Mouse (Mus musculus) liver, postnatal 0 days (tissue): ENCODE measurements around the gene Elmo1.

Experiments used
- CTCF ChIP-seq: sonication (generic); IDR thresholded peaks from 2 replicates; pipeline ENCODE4 v1.5.1; 2016; ENCODE audit warnings: antibody characterized with exemption, low read depth
- EP300 ChIP-seq: IDR thresholded peaks from 2 replicates; pipeline ENCODE4 v1.6.1; 2016; ENCODE audit warnings: antibody characterized with exemption, low read depth, mild to moderate bottlenecking

DNA sequence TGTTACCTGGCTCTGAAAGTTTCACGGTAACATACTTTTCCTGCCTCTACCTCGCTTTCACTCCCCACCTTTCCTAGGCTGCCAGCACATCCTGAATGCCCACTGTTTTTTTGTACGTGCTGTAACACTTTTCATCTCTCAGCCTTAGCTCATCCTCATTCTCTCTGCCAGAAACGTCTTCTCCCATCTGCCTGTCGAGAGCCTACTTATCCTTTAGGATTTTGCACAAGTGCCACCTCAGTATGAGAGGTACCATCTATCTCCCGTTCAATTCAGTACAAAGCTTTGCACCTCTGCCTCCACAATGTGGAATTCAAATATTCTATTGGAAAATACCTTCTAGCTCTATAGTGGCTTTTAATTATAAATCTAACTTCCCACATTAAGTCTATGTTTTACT lies 369.7 kb downstream of the Elmo1 start:
- TF ChIP-seq CTCF, result no peak
- TF ChIP-seq EP300, result no peak
